Mouse (Mus musculus) neural tube, embryonic 13.5 days (tissue): Measurements from ENCODE around the gene Ift52. TPM values are rescaled to one million over a fixed set of nuclear protein-coding genes. Genes with fewer than 3 reads are reported as not detected.

ENCODE experiments used
- ATAC-seq: fragments of 200-750 bp; cut with Nextera tagmentation; 2 replicates; pipeline ENCODE4 v1.8.0; 2017; ENCODE audit warnings: low read depth, mild to moderate bottlenecking, moderate TSS enrichment, moderate library complexity
- H3K27ac ChIP-seq: fragments of 300-500 bp; sonication (generic); replicated peaks from 2 replicates; pipeline ENCODE4 v1.5.1; 2015; ENCODE audit warnings: moderate library complexity, mild to moderate bottlenecking, inconsistent platforms
- H3K27me3 ChIP-seq: fragments of 300-500 bp; sonication (generic); 2 replicates; pipeline ENCODE4 v1.6.1; 2015; ENCODE audit warnings: mild to moderate bottlenecking, inconsistent platforms
- H3K36me3 ChIP-seq: fragments of 300-500 bp; sonication (generic); 2 replicates; pipeline ENCODE4 v1.6.1; 2015; ENCODE audit warnings: mild to moderate bottlenecking, inconsistent platforms
- H3K4me1 ChIP-seq: fragments of 300-500 bp; sonication (generic); replicated peaks from 2 replicates; pipeline ENCODE4 v1.6.1; 2015; ENCODE audit warnings: inconsistent platforms
- H3K4me2 ChIP-seq: fragments of 300-500 bp; sonication (generic); 2 replicates; pipeline ENCODE4 v1.6.1; 2015; ENCODE audit warnings: inconsistent platforms, mild to moderate bottlenecking, moderate library complexity
- H3K4me3 ChIP-seq: fragments of 300-500 bp; sonication (generic); 2 replicates; pipeline ENCODE4 v1.5.1; 2015; ENCODE audit warnings: mild to moderate bottlenecking, inconsistent platforms
- H3K9ac ChIP-seq: fragments of 300-500 bp; sonication (generic); 2 replicates; pipeline ENCODE4 v1.6.1; 2015; ENCODE audit warnings: moderate library complexity, mild to moderate bottlenecking, inconsistent platforms
- H3K9me3 ChIP-seq: fragments of 300-500 bp; sonication (generic); 2 replicates; pipeline ENCODE4 v1.6.1; 2016; ENCODE audit warnings: inconsistent platforms
- WGBS: fragments of 180-500 bp; shearing (Covaris S2); methylation state at CpG from one replicate; pipeline ENCODE4 v1.1.7; 2015; 5-methylcytosine and 5-hydroxymethylcytosine counted together
- polyA plus RNA-seq: library from polyadenylated mRNA; unstranded; fragments of >200 nt; fragmentation: Nextera tagmentation; extraction: Ambion mirVana; gene quantifications from 2 replicates; pipeline ENCODE4 v1.2.1, GENCODE M21; 2015

The Ift52 gene
- 41.3 and 43.2 TPM in 2 replicates for polyA plus RNA-seq

GRCm38 (mm10) chr2:163016916-163017743, at the start of gene Ift52:
Gene Ift52, plus strand, starts transcription at chr2:163017354.
- H3K4me2 ChIP-seq, result peak within 1 kb of the TSS; percentile 58

GRCm38 (mm10) chr2:162968357-162968756, 48.8 kb upstream of the Ift52 start:
- ATAC-seq, result no peak
- no peaks in the 10 kb centered on the region for H3K36me3 ChIP-seq
- no peak overlapping the region for H3K9ac ChIP-seq
- 4% methylated on average over 5 of the region's 5 CpGs for WGBS
- H3K9me3 ChIP-seq, result no peaks in the 10 kb centered on the region
- H3K4me2 ChIP-seq, result no peak overlapping the region
- H3K27me3 ChIP-seq, result no peaks in the 10 kb centered on the region
- no peak overlapping the region for H3K27ac ChIP-seq
- no peak overlapping the region for H3K4me3 ChIP-seq
- H3K4me1 ChIP-seq, result peaks cover 2% of the 10 kb centered on the region

More at GRCm38 (mm10) chr2:163016916-163017743, at the start of gene Ift52:
- H3K27me3 ChIP-seq, result peaks cover 6% of the 10 kb centered on the region; the same call in 1 of the 2 replicates
- H3K9me3 ChIP-seq, result no peaks in the 10 kb centered on the region
- H3K27ac ChIP-seq, result peak within 1 kb of the TSS; percentile 59
- H3K36me3 ChIP-seq, result no peaks in the 10 kb centered on the region
- H3K4me1 ChIP-seq, result peaks cover 13% of the 10 kb centered on the region
- under 1% methylated on average over 57 of the region's 57 CpGs for WGBS
- peak within 1 kb of the TSS; percentile 75 for H3K4me3 ChIP-seq
- peak within 1 kb of the TSS; percentile 86 for H3K9ac ChIP-seq
- ATAC-seq, result peak; percentile 94

- no peak for ATAC-seq
Observed at GRCm38 (mm10) chr2:162969101-162969500, 48.1 kb upstream of the Ift52 start.

GRCm38 (mm10) chr2:162970896-162971295, 46.3 kb upstream of the Ift52 start:
- Histone ChIP-seq H3K36me3 (no peaks in the 10 kb centered on the region), H3K9ac (no peak overlapping the region), H3K9me3 (no peaks in the 10 kb centered on the region), H3K4me3 (no peak overlapping the region), H3K27ac (no peak overlapping the region), H3K27me3 (no peaks in the 10 kb centered on the region), H3K4me1 (peaks cover 24% of the 10 kb centered on the region), H3K4me2 (no peak overlapping the region)
- ATAC-seq, result no peak
- WGBS, result 88% methylated on average over 6 of the region's 6 CpGs

More at GRCm38 (mm10) chr2:162969101-162969500, 48.1 kb upstream of the Ift52 start:
- Histone ChIP-seq H3K4me1 (peaks cover 8% of the 10 kb centered on the region), H3K4me3 (no peak overlapping the region), H3K36me3 (no peaks in the 10 kb centered on the region), H3K27me3 (no peaks in the 10 kb centered on the region), H3K9me3 (no peaks in the 10 kb centered on the region), H3K9ac (no peak overlapping the region), H3K27ac (no peak overlapping the region), H3K4me2 (no peak overlapping the region)
- 86% methylated on average over 3 of the region's 3 CpGs for WGBS

- Histone ChIP-seq H3K4me1 (peaks cover 27% of the 10 kb centered on the region), H3K4me2 (no peak overlapping the region), H3K9ac (no peak overlapping the region), H3K4me3 (no peak overlapping the region), H3K27me3 (no peaks in the 10 kb centered on the region), H3K27ac (no peak overlapping the region), H3K9me3 (no peaks in the 10 kb centered on the region), H3K36me3 (no peaks in the 10 kb centered on the region)
- WGBS, result 59% methylated on average over 7 of the region's 7 CpGs
- no peak for ATAC-seq
Observed at GRCm38 (mm10) chr2:162972752-162973151, 44.4 kb upstream of the Ift52 start.

- no peak for ATAC-seq
- H3K36me3 ChIP-seq, result no peaks in the 10 kb centered on the region
- no peak overlapping the region for H3K27ac ChIP-seq
- no peaks in the 10 kb centered on the region for H3K27me3 ChIP-seq
- H3K4me1 ChIP-seq, result peaks cover 27% of the 10 kb centered on the region
- no peak overlapping the region for H3K9ac ChIP-seq
- 74% methylated on average over 5 of the region's 5 CpGs for WGBS
- H3K9me3 ChIP-seq, result no peaks in the 10 kb centered on the region
- H3K4me3 ChIP-seq, result no peak overlapping the region
- H3K4me2 ChIP-seq, result no peak overlapping the region
Observed at GRCm38 (mm10) chr2:162973206-162973605, 43.9 kb upstream of the Ift52 start.

GRCm38 (mm10) chr2:162973637-162974036, 43.5 kb upstream of the Ift52 start:
- no peak for ATAC-seq
- Histone ChIP-seq H3K9ac (no peak overlapping the region), H3K4me3 (no peak overlapping the region), H3K4me1 (peaks cover 27% of the 10 kb centered on the region), H3K27me3 (no peaks in the 10 kb centered on the region), H3K27ac (no peak overlapping the region), H3K36me3 (no peaks in the 10 kb centered on the region), H3K4me2 (no peak overlapping the region), H3K9me3 (no peaks in the 10 kb centered on the region)
- 19% methylated on average over 11 of the region's 11 CpGs for WGBS

- 73% methylated on average over 11 of the region's 11 CpGs for WGBS
- H3K9ac ChIP-seq, result no peak overlapping the region
- ATAC-seq, result peak; percentile 52
- no peak overlapping the region for H3K27ac ChIP-seq
- H3K4me2 ChIP-seq, result no peak overlapping the region
- H3K27me3 ChIP-seq, result no peaks in the 10 kb centered on the region
- peaks cover 27% of the 10 kb centered on the region for H3K4me1 ChIP-seq
- H3K4me3 ChIP-seq, result no peak overlapping the region
- no peaks in the 10 kb centered on the region for H3K36me3 ChIP-seq
- no peaks in the 10 kb centered on the region for H3K9me3 ChIP-seq
Observed at GRCm38 (mm10) chr2:162975157-162975775, 41.9 kb upstream of the Ift52 start.

- Histone ChIP-seq H3K27ac (no peak overlapping the region), H3K27me3 (no peaks in the 10 kb centered on the region), H3K9ac (no peak overlapping the region), H3K4me1 (peaks cover 27% of the 10 kb centered on the region), H3K36me3 (no peaks in the 10 kb centered on the region), H3K4me2 (no peak overlapping the region), H3K4me3 (no peak overlapping the region), H3K9me3 (no peaks in the 10 kb centered on the region)
- no peak for ATAC-seq
- 63% methylated on average over 4 of the region's 4 CpGs for WGBS
Observed at GRCm38 (mm10) chr2:162976001-162976400, 41.2 kb upstream of the Ift52 start.

GRCm38 (mm10) chr2:162984381-162984780, 32.8 kb upstream of the Ift52 start:
- Histone ChIP-seq H3K27ac (no peak overlapping the region), H3K9ac (no peak overlapping the region), H3K27me3 (no peaks in the 10 kb centered on the region; the same call in 1 of the 2 replicates), H3K4me3 (no peak overlapping the region), H3K4me1 (no peaks in the 10 kb centered on the region), H3K4me2 (no peak overlapping the region), H3K9me3 (no peaks in the 10 kb centered on the region), H3K36me3 (no peaks in the 10 kb centered on the region)
- 91% methylated on average over 6 of the region's 6 CpGs for WGBS
- no peak for ATAC-seq

GRCm38 (mm10) chr2:162985923-162986322, 31.2 kb upstream of the Ift52 start:
- Histone ChIP-seq H3K4me3 (no peak overlapping the region), H3K9ac (no peak overlapping the region), H3K27me3 (no peaks in the 10 kb centered on the region; the same call in 1 of the 2 replicates), H3K36me3 (no peaks in the 10 kb centered on the region), H3K4me1 (no peaks in the 10 kb centered on the region), H3K27ac (no peak overlapping the region), H3K9me3 (no peaks in the 10 kb centered on the region), H3K4me2 (no peak overlapping the region)
- no peak for ATAC-seq
- WGBS, result 45% methylated on average over 3 of the region's 3 CpGs

- 89% methylated on average over 3 of the region's 3 CpGs for WGBS
- no peak overlapping the region for H3K4me2 ChIP-seq
- no peak overlapping the region for H3K9ac ChIP-seq
- no peaks in the 10 kb centered on the region for H3K4me1 ChIP-seq
- H3K36me3 ChIP-seq, result no peaks in the 10 kb centered on the region
- no peaks in the 10 kb centered on the region; the same call in 1 of the 2 replicates for H3K27me3 ChIP-seq
- ATAC-seq, result no peak
- no peaks in the 10 kb centered on the region for H3K9me3 ChIP-seq
- H3K4me3 ChIP-seq, result no peak overlapping the region
- H3K27ac ChIP-seq, result no peak overlapping the region
Observed at GRCm38 (mm10) chr2:162986764-162987163, 30.4 kb upstream of the Ift52 start.
